Mouse (Mus musculus) left cerebral cortex, postnatal 25 days (tissue): ENCODE measurements around the gene Cdnf. TPM values are rescaled to one million over a fixed set of nuclear protein-coding genes. Genes with fewer than 3 reads are reported as not detected.
A peak's percentile ranks its signal among the peaks of the same experiment; 100 is the strongest.

Source experiments
- DNase-seq, 2 experiments: peaks; one replicate each; pipeline ENCODE4 v3.0.0; 2022; ENCODE audit warnings: low spot score in 2 of 2, mixed read lengths in 1 of 2
- intact Hi-C: fragments of 180-260 bp; cut with DNase I; formaldehyde crosslinking; loops from one replicate; pipeline ENCODE4 v1.15.1; 2025
- total RNA-seq, 2 experiments: library from RNA; stranded (reverse); gene quantifications; 2 replicates each; pipeline ENCODE4 v1.2.3; 2021

The Cdnf gene
- total RNA-seq, 2 experiments from 2014 or later = 0.85 to 1.1 TPM

GRCm38 (mm10) chr2:3573883-3574282 is 61.1 kb downstream of the Cdnf start:
- intact Hi-C loops = no loop called here
- no peak for DNase-seq

DNA sequence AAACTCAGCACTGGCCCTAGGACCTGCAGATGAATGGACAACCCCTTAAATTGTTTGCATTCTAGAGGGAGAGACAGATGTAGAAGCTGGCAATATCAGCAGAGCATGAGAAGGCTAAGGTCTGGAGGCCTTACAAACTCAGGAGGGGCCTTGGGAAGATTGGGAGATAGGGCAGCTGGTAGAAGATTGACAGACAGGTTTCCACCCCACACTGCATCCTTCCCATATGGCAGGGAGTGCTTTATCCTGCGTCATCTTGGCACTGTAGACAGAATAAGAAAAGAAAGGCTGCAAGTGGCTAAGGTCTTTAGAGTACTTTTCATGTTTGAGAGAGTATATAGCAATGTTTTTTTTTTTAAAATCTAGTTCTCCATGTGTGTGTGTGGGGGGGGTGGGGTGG is 62.3 kb downstream of the Cdnf start:
- DNase-seq = peak in 1 of 2 experiments; percentile 15

More for the DNA sequence above, 62.3 kb downstream of the Cdnf start:
- intact Hi-C loops = no loop called here

Other genes with a start within 250 kb of the Cdnf start
- 10 to 100 TPM; 90.4 to 95.3 TPM for gene Nmt2, start 228.8 kb upstream of the Cdnf start, total RNA-seq
- 10 to 100 TPM; 10.3 to 11.0 TPM for gene Rpp38, start 180.4 kb upstream of the Cdnf start, total RNA-seq
- gene Acbd7, start 176.9 kb upstream of the Cdnf start, total RNA-seq = under 1 TPM in 1 of 2 experiments, not detected in 1; 0.94 TPM
- gene Olah, start 115.8 kb upstream of the Cdnf start, total RNA-seq = under 1 TPM in 1 of 2 experiments, not detected in 1; 0.18 TPM
- 1 to 10 TPM; 3.3 to 4.6 TPM for gene Meig1, start 90.4 kb upstream of the Cdnf start, total RNA-seq
- 10 to 100 TPM; 10.2 to 11.4 TPM for gene Dclre1c, start 88.9 kb upstream of the Cdnf start, total RNA-seq
- 1 to 10 TPM; 3.5 to 4.4 TPM for gene Suv39h2, start 38.0 kb upstream of the Cdnf start, total RNA-seq
- gene Gm45902, start 240 bp upstream of the Cdnf start, total RNA-seq = 1 to 10 TPM; 4.0 to 5.4 TPM
- gene Hspa14, start 216 bp upstream of the Cdnf start, total RNA-seq = 10 to 100 TPM; 42.8 to 46.9 TPM
- gene Fam107b, start 57.5 kb downstream of the Cdnf start, total RNA-seq = 1 to 10 TPM; 8.6 to 9.6 TPM